Mouse (Mus musculus): ENCODE results near the gene Rgs10. TPM values are rescaled to one million over a fixed set of nuclear protein-coding genes. Genes with fewer than 3 reads are reported as not detected.

The Rgs10 gene
- polyA plus RNA-seq, 1 experiment from 2014 or later: 13.6 TPM

DNA sequence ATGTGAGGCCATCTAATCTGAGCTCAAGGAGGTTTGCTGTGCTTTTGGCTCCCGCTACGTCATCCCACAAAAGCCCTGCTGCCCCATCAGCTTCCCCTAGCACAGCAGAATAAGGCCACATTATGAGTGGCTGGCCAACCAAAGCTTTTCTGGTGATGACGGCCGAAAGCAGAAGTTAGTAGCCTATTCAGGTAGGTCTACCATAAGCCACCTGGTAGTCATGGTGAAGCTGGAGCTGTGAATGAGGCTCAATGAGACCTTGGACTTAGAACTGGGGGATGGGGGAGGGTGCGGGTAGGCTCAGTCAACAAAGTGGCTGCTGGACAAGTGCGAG, 36.1 kb downstream of the Rgs10 start:
- Histone ChIP-seq H3K4me1 (no peaks in the 10 kb centered on the region), H3K9me3 (no peaks in the 10 kb centered on the region), H3K9ac (replicated peaks) (no peak overlapping the region), H3K4me3 (no peak overlapping the region), H3K27ac (replicated peaks) (no peak overlapping the region), H3K27me3 (no peaks in the 10 kb centered on the region), H3K36me3 (no peaks in the 10 kb centered on the region), H3K4me2 (replicated peaks) (no peak overlapping the region)
- no peak for ATAC-seq (ENCODE audit: low FRiP score, low read depth)
- WGBS: 94% methylated on average over 6 of the region's 6 CpGs

DNA sequence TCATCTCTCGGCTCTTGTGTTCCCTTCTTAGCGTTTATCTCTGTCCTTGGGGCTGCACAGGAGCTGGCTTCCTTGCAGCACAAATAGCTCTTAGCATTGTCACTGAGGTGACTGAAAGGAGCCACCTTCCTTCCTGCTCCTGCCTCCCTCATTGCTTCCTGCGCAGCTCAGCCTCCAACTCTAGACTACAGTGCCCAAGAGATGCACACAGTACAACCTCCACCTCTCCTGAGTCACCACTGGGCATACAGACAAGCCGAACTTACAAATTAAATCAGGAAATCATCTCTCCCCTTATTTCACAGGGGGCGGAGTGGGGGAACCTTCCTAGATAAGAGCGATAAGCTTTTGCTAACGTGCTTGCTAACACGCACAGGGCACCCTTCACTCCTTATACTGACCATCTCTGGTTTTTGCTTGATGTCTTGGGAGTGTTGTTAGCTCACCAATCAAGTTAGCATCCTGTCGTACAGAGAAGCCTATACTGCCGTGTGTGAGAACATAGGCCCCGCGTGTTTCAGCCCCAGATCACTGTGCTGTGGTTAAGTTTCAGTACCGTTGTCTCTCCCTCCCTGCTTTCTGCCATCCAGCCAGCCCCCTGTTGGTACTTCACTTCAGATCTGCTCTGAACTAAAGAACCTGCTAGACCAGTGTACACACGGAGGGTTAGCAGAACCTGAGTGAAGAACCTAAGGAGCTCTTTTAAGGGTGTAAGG, 36.6 kb downstream of the Rgs10 start:
- H3K27me3 ChIP-seq: no peaks in the 10 kb centered on the region
- H3K27ac ChIP-seq (replicated peaks): no peak overlapping the region
- H3K4me3 ChIP-seq: no peak overlapping the region
- H3K9ac ChIP-seq (replicated peaks): no peak overlapping the region
- H3K36me3 ChIP-seq: no peaks in the 10 kb centered on the region
- WGBS: 85% methylated on average over 14 of the region's 14 CpGs
- H3K9me3 ChIP-seq: no peaks in the 10 kb centered on the region
- no peaks in the 10 kb centered on the region for H3K4me1 ChIP-seq
- no peak for ATAC-seq (ENCODE audit: low FRiP score, low read depth)
- H3K4me2 ChIP-seq (replicated peaks): no peak overlapping the region

DNA sequence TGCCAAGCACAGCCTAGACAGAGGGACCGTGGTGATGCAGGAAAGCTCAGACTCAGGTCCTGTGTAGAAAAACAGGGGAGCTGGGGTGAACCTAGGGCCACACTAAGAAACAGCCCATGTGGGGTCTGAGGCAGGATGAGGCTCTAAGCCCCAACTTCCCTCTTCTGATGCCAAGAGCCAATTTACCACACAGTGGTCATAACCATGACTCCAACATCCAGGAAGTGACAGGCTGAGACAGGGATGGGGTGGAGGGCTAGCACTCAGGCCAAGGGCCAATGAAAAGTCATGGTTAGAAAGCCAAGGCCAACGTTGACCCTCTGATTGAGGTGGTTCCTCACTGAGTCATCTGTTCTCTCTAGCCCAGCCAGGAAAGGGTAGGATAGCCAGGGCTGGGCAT, 37.6 kb downstream of the Rgs10 start:
- Histone ChIP-seq H3K9ac (replicated peaks) (no peak overlapping the region), H3K4me2 (replicated peaks) (no peak overlapping the region), H3K27me3 (no peaks in the 10 kb centered on the region), H3K36me3 (no peaks in the 10 kb centered on the region), H3K4me3 (no peak overlapping the region), H3K4me1 (no peaks in the 10 kb centered on the region), H3K27ac (replicated peaks) (no peak overlapping the region), H3K9me3 (no peaks in the 10 kb centered on the region)
- no peak for ATAC-seq (ENCODE audit: low FRiP score, low read depth)
- WGBS: 83% methylated on average over 2 of the region's 2 CpGs

DNA sequence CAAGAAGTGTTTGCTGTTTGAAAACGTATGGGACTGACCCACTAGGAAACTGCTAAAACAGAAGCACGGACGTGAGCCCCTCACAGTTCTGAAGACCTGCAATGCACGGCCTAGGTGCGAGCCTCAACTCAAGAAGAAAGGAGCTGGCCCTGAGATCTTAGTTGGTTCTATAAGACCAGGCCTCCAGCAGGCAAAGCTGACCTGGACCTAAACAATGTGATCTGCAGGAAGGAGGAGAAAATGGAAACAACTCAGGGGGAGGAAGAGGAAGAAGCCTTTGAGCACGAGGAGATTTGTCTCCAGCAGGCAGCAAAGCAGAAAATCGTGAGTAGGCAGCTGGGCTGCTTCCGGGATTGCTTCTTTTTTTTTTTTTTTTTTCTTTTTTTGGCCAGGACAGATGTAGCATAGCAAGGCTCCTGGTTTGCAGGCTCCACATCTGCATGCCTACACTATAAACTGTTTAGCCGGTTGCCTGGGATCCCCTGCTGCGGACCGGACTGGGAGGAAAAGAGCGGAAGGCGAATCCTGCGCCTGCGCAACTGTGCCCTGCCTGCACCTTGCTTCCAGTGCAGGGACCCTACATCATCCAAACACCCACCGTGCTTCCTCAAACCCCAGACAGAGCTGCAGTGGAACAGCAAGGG, 39.3 kb downstream of the Rgs10 start:
- Histone ChIP-seq H3K9ac (replicated peaks) (no peak overlapping the region), H3K9me3 (no peaks in the 10 kb centered on the region), H3K4me2 (replicated peaks) (no peak overlapping the region), H3K4me1 (no peaks in the 10 kb centered on the region), H3K27me3 (no peaks in the 10 kb centered on the region), H3K4me3 (no peak overlapping the region), H3K36me3 (no peaks in the 10 kb centered on the region), H3K27ac (replicated peaks) (no peak overlapping the region)
- no peak for ATAC-seq (ENCODE audit: low FRiP score, low read depth)
- WGBS: 65% methylated on average over 16 of the region's 16 CpGs

DNA sequence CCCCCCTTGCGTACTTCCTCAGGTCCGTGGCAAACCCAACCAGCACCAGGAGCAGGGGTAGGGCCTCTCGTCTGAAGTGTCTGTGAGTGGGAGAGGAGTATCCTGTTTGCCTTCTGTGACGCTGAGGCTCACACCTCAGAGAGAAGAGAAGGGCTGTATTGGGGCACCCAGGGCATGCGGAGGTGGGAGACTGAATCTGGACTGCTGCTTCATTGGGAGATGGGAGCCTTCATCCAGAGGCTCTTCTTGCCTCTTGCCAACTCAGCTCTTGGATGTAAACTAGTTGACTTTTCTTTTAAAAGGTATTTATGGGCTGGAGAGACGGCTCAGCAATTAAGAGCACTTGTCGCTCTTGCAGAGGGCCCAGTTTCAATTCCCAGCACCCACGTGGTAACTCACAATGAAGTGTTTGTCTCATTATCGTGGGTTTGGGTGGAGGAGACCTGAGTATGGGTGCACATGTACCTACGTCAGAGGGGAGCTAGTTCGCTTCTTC, 42.3 kb downstream of the Rgs10 start:
- H3K9ac ChIP-seq (replicated peaks): no peak overlapping the region
- 87% methylated on average over 11 of the region's 11 CpGs for WGBS
- no peak overlapping the region for H3K4me3 ChIP-seq
- H3K9me3 ChIP-seq: no peaks in the 10 kb centered on the region
- H3K27ac ChIP-seq (replicated peaks): no peak overlapping the region
- no peaks in the 10 kb centered on the region for H3K4me1 ChIP-seq
- H3K27me3 ChIP-seq: no peaks in the 10 kb centered on the region
- ATAC-seq (ENCODE audit: low FRiP score, low read depth): no peak
- no peak overlapping the region for H3K4me2 ChIP-seq (replicated peaks)
- H3K36me3 ChIP-seq: no peaks in the 10 kb centered on the region

DNA sequence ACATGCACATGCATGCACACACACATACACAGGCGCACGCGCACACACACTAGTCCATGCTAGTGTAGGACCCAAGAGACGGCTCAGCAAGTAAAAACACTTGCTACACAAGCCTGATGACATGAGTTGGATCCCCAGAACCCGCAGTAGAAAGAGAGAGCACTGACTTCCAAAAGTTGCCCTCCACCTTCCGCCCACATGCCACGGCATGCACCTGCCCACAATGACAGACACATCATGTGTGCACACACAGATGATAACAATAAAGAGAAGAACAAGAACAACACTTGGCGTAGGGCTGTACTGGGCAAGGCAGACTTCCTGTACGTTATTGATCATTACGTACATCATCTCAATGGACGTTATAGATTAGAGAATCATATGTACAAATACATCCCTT, 44.4 kb downstream of the Rgs10 start:
- Histone ChIP-seq H3K27me3 (no peaks in the 10 kb centered on the region), H3K4me2 (replicated peaks) (no peak overlapping the region), H3K4me1 (no peaks in the 10 kb centered on the region), H3K9me3 (no peaks in the 10 kb centered on the region), H3K9ac (replicated peaks) (no peak overlapping the region), H3K36me3 (no peaks in the 10 kb centered on the region), H3K27ac (replicated peaks) (no peak overlapping the region), H3K4me3 (no peak overlapping the region)
- 97% methylated on average over 11 of the region's 11 CpGs for WGBS
- no peak for ATAC-seq (ENCODE audit: low FRiP score, low read depth)

DNA sequence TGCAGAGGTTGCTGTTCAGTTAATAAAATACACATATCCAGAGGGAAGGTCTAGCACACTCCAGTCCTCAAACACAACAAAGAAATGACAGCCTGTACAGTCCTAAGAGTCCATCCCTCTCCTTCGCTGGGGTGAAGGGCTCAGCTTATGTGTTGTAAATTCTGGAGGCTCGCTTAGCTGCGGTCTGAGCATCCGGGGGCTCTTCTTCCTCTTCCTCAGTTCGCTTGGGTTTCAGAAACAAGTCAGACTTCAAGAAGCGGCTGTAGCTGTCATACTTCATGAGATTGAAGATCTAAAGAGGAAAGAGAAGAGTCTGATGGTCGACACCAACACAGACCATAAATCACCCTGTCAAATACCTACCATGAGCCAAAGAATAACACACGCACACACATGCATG, 44.8 kb downstream of the Rgs10 start:
- no peaks in the 10 kb centered on the region for H3K4me1 ChIP-seq
- H3K27me3 ChIP-seq: no peaks in the 10 kb centered on the region
- H3K4me2 ChIP-seq (replicated peaks): no peak overlapping the region
- no peak overlapping the region for H3K9ac ChIP-seq (replicated peaks)
- WGBS: 87% methylated on average over 8 of the region's 8 CpGs
- no peaks in the 10 kb centered on the region for H3K36me3 ChIP-seq
- no peak overlapping the region for H3K27ac ChIP-seq (replicated peaks)
- no peaks in the 10 kb centered on the region for H3K9me3 ChIP-seq
- ATAC-seq (ENCODE audit: low FRiP score, low read depth): no peak
- no peak overlapping the region for H3K4me3 ChIP-seq

DNA sequence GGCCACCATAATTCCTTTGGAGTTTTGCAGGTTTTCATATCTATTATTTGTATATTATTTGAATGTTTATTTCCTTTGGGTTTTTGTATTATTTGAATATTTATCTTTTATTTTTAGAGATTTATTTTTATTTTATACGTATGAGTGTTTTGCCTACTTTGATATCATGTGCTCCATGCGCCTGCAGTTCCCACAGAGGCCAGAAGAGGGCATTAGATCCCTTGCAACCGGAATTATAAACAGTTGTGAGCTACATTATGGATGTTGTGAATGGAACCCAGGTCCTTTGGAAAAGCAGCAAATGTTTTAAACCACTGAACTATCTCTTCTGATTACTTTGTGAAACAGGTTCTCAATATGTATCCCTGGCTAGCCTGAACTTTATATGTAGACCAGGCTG, 46.2 kb downstream of the Rgs10 start:
- no peak overlapping the region for H3K9ac ChIP-seq (replicated peaks)
- no peaks in the 10 kb centered on the region for H3K36me3 ChIP-seq
- no peak for ATAC-seq (ENCODE audit: low FRiP score, low read depth)
- H3K4me1 ChIP-seq: no peaks in the 10 kb centered on the region
- H3K27me3 ChIP-seq: no peaks in the 10 kb centered on the region
- 48% methylated on average over 3 of the region's 3 CpGs for WGBS
- H3K9me3 ChIP-seq: no peaks in the 10 kb centered on the region
- H3K4me2 ChIP-seq (replicated peaks): no peak overlapping the region
- no peak overlapping the region for H3K4me3 ChIP-seq
- H3K27ac ChIP-seq (replicated peaks): no peak overlapping the region

DNA sequence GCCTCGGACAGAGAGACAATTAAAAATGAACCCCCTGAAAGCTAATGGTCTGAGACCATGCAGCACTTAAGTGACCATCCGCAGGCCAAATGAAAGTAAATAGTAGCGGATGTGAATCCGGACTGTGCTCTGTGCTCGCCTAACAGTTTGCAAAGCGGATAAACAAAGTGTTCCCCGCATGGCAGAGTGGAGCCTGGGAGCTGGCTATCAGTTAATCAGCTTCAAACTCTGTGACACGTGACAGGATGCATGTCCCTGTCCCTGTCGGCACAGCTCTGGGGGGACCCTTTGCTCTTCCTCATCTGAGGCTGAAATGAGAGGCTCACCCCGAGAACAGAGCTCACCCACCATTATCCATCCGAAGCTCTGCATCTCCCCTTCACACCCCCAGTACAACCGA, 49.2 kb downstream of the Rgs10 start:
- no peaks in the 10 kb centered on the region for H3K27me3 ChIP-seq
- no peak overlapping the region for H3K4me2 ChIP-seq (replicated peaks)
- ATAC-seq (ENCODE audit: low FRiP score, low read depth): no peak
- no peak overlapping the region for H3K4me3 ChIP-seq
- H3K36me3 ChIP-seq: no peaks in the 10 kb centered on the region
- H3K27ac ChIP-seq (replicated peaks): no peak overlapping the region
- WGBS: 85% methylated on average over 12 of the region's 12 CpGs
- H3K9me3 ChIP-seq: no peaks in the 10 kb centered on the region
- no peaks in the 10 kb centered on the region for H3K4me1 ChIP-seq
- no peak overlapping the region for H3K9ac ChIP-seq (replicated peaks)

DNA sequence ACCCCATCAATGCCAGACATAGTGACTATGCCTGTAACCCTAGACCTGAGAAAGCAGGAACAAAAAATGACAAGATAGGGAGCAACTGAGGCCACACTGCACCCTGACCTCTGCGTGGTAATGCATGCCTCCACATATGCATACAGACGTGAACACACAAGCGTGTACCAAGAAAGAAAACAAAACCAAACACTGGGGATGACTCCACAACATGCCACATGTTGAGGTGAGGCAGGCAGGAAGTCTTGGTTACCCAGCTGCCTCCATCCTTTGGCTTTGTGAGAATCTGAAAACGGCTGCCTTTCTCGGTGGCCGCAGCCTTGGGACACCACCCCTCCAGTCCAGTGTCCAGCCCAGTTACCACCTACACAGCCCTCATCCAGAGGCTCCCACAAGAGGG, 49.7 kb downstream of the Rgs10 start:
- Histone ChIP-seq H3K4me3 (no peak overlapping the region), H3K9me3 (no peaks in the 10 kb centered on the region), H3K9ac (replicated peaks) (no peak overlapping the region), H3K4me2 (replicated peaks) (no peak overlapping the region), H3K27me3 (no peaks in the 10 kb centered on the region), H3K4me1 (no peaks in the 10 kb centered on the region), H3K36me3 (no peaks in the 10 kb centered on the region), H3K27ac (replicated peaks) (no peak overlapping the region)
- no peak for ATAC-seq (ENCODE audit: low FRiP score, low read depth)
- WGBS: 87% methylated on average over 6 of the region's 6 CpGs

DNA sequence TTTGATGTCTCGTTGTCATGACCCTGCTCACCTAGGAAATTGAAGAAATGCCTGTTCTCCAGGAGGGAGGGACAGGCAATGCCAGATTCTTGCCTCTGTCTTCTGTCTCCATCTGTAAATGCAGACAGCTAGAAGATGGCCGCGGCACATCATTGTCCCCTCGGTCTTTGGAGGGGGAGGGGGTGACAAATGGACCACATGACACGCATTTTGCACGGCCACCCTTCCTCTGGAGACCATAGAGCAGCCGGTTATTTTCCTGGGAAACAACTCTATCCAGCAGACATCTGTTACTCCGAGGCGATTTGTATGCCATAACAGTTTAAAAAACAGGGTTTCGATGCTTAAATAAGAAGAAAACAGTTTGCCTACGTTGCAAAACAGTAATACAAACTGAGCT, 51.9 kb downstream of the Rgs10 start:
- Histone ChIP-seq H3K27ac (replicated peaks) (no peak overlapping the region), H3K4me3 (no peak overlapping the region), H3K4me2 (replicated peaks) (no peak overlapping the region), H3K27me3 (no peaks in the 10 kb centered on the region), H3K9me3 (no peaks in the 10 kb centered on the region), H3K36me3 (no peaks in the 10 kb centered on the region), H3K4me1 (no peaks in the 10 kb centered on the region), H3K9ac (replicated peaks) (no peak overlapping the region)
- ATAC-seq (ENCODE audit: low FRiP score, low read depth): no peak
- 82% methylated on average over 11 of the region's 11 CpGs for WGBS

DNA sequence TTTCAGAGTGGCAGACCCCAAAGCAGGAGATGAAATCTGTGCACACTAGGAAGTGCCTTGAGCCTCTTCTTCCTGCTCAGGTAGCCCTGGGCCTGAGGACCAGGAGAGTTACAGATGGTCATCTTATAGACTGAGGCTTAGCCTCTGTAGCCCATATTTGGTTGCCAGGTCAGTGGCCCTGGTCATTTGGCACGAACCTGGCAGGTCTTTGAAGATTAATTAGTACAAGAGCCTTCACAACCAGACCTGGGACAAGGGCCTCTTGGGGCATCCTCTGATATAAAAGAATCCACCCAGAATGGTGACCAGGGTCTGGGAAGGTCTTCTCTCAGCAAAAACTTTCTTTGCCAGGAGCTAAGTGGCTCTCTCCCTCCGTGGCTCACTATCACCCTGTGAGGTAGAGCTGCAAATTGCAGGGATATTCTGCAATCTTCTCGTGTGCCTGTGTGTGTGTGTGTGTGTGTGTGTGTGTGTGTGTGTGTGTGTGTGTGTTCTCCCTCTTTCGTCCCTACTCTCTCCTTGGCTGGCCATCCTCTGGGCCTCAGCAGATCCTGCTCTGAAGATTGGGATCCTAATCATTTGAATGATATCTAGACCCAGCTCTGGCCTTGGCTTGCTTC, 53.4 kb downstream of the Rgs10 start:
- H3K4me2 ChIP-seq (replicated peaks): no peak overlapping the region
- H3K9me3 ChIP-seq: no peaks in the 10 kb centered on the region
- H3K27ac ChIP-seq (replicated peaks): no peak overlapping the region
- H3K4me1 ChIP-seq: no peaks in the 10 kb centered on the region
- WGBS: 74% methylated on average over 4 of the region's 4 CpGs
- no peak overlapping the region for H3K9ac ChIP-seq (replicated peaks)
- H3K27me3 ChIP-seq: no peaks in the 10 kb centered on the region
- no peak overlapping the region for H3K4me3 ChIP-seq
- H3K36me3 ChIP-seq: no peaks in the 10 kb centered on the region
- ATAC-seq (ENCODE audit: low FRiP score, low read depth): no peak
